Mouse (Mus musculus) left cerebral cortex, postnatal 25 days (tissue): ENCODE measurements around the gene Gtf3c3. TPM values are rescaled to one million over a fixed set of nuclear protein-coding genes. Genes with fewer than 3 reads are reported as not detected.

Source experiments
- DNase-seq, 2 experiments: peaks; one replicate each; pipeline ENCODE4 v3.0.0; 2022; ENCODE audit warnings: low spot score in 2 of 2, mixed read lengths in 1 of 2
- intact Hi-C: fragments of 180-260 bp; cut with DNase I; formaldehyde crosslinking; loops from one replicate; pipeline ENCODE4 v1.15.1; 2025
- total RNA-seq, 2 experiments: library from RNA; stranded (reverse); gene quantifications; 2 replicates each; pipeline ENCODE4 v1.2.3; 2021

Gtf3c3 gene
- 10 to 100 TPM; 29.2 TPM for total RNA-seq

DNA sequence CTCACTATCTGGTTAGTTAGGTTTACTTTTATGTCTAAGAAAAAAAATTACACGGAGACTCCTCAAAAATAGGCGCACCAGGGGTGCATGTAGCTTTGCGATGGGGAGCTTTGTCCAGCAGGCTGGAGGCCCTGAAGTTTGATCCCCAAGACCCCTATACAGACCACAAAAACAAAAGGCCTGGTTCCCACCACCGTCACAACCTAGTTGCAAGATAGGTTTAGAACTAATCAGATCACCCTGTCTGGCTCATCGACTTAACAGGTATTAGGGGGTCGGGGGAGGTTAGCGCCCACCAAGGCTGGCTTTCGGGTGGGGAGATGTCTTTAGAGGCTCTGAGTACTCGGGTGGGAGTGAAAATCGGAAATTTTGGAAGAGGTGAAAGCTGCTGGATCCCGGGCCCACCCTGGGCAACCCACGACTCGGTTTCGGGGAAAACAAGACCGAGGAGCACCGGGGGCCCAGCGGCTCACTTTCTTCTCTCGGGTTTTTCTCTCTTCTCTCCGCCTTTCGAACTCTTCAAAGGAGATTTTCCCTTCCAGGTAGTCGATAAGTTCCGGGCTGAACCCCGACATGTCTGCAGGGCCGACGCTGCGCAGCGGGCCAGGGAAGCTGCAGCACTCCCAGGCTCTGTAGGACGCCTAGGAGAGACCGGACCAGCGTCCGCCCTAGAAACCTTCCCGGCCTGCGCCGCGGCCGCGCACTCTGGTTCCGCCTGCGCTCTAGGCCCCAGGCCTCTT is at the start of gene Gtf3c3:
Gene Gtf3c3, minus strand, starts transcription at position 632 of the 740 bp plus-strand sequence.
- DNase-seq, result peak; percentile 80 to 81
- intact Hi-C loops, result no loop called here

DNA sequence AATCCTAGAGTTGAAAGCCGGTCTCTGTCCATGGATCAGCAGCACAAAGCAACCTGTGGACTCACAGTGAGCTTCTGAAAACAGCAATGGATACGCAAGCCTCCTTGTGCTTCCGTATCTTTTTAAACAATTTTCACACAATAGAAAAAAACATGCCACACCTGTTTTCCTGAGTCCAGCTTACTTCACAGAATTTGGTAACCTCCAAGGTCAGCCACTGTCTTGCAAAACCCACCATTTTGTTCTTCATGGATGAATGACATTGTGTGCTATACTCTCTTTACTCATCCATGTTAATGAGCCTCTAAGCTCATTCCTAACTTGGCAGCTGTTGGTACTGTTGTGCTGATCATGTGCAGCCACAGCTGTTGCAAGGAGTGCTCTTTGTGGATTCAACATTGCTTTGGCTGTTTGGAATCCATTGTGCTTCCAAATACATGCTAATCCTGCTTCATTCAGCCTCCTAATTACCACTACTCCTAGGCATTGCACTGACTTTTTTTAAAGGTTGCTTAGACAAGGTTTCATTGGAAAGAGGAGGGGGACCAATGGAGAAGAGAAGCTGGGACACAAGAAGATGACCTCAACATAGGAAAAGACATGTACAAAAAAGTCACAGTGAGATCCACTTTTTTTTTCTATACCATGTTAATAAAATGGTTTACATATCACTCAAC is 46.1 kb upstream of the Gtf3c3 start:
- DNase-seq, result no peak
- intact Hi-C loops, result no loop called here

DNA sequence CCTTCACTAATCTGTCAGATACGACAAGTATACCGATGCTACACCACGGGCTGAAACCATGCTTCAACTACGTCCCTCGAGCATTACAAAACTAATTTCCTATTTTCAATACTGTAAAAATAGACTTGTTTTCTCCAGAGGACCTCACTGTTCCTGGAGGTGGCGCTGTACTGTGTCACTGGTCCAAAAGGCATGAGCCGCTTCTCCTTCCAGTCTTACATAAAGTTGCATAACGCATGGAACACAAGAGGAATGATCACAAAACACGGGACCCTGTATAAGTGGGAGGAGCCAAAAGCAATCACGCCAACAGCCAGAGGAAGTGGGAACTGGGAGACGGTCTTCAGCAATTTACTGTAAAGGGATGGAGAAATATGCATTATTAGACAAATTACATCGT is 41.7 kb upstream of the Gtf3c3 start:
- intact Hi-C loops, result no loop called here
- no peak for DNase-seq

DNA sequence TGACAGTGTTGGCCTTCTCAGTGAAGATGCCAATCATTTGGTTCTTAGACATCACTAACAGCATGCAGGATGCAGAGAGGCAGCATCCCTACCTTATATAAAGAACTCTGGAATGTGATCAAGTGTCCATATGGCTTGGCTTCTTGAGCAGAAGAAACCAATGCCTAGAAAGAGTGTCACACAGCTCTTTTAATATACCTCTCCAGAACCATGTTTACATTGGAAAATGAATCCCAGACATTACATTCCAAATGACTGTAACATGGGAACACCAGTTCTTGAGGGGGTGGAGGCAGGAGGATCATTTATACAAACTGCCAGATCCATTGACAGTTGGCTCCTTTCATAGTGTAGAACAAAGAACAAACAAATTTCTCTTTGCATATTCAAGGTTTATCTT is 29.9 kb upstream of the Gtf3c3 start:
- peak; percentile 23 to 82 for DNase-seq
- intact Hi-C loops, result no loop called here

DNA sequence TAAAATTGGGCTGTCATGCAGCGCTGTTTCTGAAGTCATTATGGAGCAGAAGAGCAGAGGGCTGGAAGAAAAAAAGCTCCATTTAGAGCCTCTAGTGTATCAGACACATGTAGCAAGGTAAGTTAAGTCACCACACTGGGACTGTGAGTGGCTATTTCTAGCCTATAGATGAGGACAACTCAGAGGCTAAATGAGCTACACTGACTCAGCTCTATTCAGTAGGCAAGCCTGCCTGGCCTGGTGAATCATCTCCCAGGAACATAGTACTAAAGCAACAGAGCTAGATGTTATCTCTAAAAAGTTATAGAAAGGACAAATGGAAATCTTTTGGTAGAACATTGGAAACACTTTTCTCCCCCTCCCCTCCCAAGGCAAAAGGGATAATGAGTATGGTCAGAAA is 28.6 kb upstream of the Gtf3c3 start:
- DNase-seq, result peak; percentile 21 to 85

DNA sequence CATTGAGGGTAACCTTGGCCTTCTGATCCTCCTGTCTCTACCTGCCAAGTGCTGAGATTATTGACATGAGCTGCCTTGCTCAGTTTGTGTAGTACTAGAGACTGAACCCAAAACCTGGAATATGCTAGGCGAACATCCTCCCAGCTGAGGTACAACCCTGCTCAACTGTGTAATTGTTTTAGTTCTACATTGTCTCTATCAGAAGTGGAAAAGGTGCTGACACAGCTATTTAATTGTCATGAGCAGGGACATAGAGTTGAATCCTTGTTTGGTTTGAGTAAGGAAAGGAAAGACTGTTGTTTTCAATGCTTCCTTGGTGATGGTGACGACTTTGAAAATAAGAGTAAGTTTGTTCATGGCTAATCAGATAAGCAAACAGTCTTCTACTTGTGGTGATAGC is 13.3 kb upstream of the Gtf3c3 start:
- intact Hi-C loops, result no loop called here
- DNase-seq, result no peak

More for the DNA sequence above, 28.6 kb upstream of the Gtf3c3 start:
- intact Hi-C loops, result no loop called here

DNA sequence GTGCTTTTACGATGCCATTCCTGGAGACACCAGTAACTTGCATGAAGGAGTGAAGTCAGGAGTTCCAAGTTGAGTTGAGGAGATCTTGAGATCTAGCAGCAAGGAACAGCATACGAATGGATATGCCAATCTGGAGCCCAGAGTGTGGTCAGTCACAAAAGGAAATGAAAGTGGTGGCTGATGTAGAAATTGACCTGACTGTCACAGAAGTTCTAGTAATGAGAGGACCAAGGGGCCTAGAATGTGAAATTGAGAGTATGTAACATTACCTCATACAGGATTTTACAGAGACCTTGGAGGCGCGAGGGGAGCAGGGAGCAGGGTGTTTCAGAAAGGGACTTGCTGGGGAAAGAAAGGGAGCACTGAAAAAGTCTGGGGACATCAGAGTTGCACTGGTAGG is 10.1 kb upstream of the Gtf3c3 start:
- intact Hi-C loops, result no loop called here
- no peak for DNase-seq

DNA sequence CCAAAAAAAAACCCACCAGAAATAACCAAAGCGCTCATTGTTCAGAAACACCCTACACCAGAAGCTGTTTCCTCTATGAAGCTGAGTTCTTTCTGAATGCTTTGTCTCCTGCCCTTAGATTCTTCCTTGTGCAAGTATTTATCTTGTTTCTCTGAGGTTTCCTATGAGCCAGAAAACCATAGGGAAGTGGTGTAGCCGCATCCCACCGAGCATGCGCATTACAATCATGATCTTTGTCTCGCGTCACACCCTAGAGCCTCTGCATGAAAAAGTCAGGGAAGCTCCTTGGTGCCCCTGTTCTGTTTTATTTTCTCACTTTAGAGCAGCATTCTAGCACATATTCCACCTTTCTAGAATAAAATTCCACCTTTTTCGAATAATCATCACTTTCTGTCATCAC is 4.9 kb upstream of the Gtf3c3 start:
- intact Hi-C loops, result no loop called here
- no peak for DNase-seq

DNA sequence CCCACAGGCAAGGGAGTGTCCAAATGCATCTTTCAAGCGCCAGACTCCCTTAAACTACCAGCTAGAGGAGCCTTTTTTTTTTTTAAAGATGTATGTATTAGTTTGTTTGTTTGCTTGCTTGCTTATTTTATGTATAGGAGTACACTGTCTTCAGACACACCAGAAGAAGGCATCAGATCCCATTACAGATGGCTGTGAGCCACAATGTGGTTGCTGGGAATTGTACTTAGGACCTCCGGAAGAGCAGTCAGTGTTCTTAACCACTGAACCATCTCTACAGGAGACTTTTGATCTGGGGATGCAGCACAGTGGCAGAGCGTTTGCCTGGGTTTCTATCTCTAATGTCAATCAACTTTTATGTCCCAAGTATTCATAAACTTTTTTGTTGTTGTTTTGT is 307 bp upstream of the Gtf3c3 start:
- intact Hi-C loops, result no loop called here

DNA sequence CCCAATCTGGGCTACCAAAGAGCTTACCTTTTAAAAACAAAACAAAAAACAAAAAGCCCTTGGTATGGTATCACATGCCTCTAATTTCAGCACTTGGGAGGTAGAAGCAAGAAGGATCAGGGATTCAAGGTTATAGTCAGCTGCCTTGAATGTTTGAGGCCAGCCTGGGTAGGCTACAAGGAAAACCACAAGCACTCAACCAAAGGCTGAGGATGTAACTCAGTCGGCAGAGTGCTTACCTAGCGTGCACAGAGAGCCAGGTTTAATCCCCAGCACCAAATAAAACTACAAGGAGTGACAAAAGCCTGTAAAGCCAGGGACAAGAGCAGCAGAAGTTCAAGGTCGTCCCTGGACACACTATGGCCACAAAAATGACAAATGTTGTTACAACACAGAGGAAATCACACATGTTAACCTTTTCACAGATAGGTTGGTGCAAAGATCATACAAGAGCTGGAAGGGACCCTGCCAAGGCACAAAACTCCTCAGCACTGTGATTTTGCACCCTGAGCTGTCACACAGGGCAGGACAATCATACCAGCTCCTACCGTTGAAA is 16.5 kb downstream of the Gtf3c3 start:
- DNase-seq, result no peak
- intact Hi-C loops, result loop anchor here (10.0 kb wide), 1 partner anchor 583 kb away; no protein-coding TSS in a partner anchor

More for the DNA sequence above, 307 bp upstream of the Gtf3c3 start:
- DNase-seq, result no peak

DNA sequence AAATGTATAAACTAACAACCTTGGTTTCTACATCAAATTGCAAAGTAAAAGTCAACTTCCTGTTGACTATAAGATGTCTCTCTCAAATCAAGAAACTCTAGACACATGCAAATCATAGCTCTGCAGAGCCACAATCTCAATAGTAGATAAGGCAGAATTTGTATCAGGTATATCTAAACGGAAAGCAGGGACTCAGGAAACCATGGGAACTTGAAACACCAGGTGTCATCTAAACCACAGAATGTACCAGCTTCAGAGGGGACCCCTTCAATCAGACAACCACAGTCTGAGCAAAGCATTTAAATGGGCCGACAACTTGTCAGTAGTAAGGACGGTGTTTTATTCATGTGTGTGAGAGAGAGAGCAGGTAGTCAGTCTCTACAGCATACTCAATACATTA is 17.1 kb downstream of the Gtf3c3 start:
- no peak for DNase-seq
- intact Hi-C loops, result loop anchor here (10.0 kb wide), 1 partner anchor 583 kb away; no protein-coding TSS in a partner anchor

DNA sequence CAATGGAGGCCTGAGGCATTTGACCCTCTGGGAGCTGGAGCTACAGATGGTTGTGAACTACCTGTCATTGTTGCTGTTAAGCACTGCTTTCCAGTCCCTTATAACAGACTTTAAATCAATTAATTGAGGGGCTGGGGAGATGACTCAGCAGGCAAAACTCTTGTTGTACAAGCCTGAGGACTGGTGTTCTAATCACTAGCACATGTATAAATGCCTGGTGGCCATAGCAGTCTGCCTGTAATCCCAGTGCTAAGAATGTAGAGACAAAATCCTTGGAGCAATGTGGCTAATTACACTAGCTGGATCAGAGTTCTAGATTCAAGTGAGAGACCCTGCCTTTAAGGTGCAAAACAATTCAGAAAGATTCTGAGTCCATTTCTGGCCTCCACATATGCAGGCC is 36.0 kb downstream of the Gtf3c3 start:
- intact Hi-C loops, result no loop called here
- DNase-seq, result no peak

DNA sequence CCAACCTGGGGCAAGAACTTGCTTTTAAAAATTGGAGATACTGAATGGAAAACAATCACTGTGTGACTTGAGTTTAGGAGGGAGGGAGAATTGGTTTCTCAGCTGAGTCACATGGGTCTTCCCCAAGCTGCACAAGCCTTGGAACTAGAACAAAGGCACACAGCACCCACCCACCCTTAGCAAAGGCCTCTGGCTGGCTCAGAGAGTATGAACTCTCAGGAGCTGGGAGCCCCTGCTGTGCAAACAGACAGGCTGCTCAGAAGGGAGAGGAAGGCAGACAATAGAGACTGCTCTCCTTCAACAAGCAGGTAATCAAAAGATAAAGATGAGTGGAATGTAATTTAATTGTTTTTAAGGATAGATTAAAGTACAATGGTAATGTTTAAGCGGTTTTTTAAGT is 54.5 kb downstream of the Gtf3c3 start:
- intact Hi-C loops, result loop anchor here (5.0 kb wide), 1 partner anchor 477 kb away; no protein-coding TSS in a partner anchor
- no peak for DNase-seq

DNA sequence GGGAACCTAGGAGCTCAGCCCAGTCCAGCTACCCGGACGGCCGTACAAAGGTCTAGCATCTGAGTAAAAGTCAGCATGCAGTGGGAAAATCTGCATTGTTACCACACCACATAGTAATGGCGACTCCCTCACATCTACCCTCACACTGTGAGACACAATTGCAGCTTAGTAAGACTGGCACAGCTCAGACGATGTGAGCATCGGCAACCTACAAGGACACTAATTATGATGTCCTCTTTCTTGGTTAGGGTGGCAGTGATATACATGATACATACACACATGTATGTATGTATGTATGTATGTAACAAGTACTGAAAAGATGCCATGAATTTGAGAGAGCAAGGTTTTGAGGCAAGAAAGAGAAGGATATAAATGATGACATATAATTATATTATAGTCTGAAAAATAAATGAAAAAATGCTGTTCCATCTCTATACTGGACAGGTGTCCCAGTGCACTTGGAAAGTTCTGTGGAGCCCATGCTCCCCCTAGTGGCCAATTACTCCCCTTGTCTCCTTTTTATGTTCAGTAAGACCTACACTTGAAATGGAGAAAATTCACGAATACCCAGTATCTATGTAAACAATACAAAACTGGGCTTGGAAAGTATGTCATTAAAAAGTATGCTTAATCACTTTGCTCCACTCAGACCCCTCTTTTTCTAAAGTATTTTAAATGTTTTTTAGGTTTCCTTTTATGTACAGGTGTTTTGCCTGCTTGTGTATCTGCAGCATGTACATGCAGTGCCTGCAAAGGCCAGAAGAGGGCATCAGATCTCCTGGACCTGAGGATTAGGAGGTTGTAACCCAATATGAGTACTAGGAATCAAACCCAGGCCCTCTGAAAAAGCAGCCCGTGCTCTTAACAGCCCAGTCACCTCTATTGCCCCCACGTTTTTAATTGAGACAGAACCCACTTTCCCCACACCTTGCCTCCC is 57.5 kb downstream of the Gtf3c3 start:
- intact Hi-C loops, result loop anchor here (5.0 kb wide), 1 partner anchor 474 kb away; no protein-coding TSS in a partner anchor
- peak; percentile 31 to 58 for DNase-seq

DNA sequence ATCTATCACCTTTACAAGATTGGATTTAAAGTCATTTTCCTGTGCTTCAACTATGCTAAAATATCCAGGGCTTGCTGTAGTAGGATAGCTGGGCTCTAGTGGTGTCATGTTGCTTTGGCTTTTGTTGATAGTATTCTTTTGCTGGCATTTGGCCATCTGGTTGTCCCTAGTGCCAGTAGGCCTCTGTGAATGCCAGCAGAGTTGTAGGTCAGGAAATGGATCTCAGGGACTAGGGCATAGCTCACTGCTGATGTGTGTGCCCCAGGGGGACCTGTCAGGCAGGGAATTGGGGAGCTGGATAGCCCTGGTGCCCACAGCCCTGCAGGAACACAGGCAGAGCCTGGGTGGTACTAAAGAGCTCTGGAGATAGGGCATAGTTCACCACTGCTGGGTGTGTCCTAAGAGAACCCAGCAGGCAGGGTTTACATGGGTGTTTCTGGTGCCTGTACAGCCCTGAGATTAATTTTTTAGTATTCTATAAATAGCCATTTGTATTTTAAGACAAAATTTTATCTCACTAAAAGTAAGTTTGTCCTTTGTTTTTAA is 61.2 kb downstream of the Gtf3c3 start:
- no peak for DNase-seq
- intact Hi-C loops, result no loop called here

DNA sequence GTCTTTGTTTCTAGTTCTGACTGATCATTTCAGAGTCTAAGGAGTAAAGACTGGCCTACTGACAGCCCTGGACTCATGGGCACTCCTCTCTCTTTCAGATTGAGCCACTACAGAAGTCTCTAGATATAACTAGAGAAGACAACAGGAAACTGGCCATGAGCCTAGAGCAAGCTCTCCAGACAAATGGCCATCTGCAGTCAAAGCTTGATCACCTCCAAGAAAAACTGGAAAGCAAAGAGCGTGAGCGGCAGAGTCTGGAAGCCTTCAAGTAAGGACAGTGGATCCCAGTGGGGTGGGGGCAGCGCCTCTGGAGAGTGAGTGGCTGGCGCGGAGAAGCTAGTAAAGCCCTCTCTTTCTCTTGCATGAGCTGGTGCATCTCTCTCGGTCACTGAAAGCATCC is 82.2 kb downstream of the Gtf3c3 start:
- intact Hi-C loops, result no loop called here
- DNase-seq, result no peak

DNA sequence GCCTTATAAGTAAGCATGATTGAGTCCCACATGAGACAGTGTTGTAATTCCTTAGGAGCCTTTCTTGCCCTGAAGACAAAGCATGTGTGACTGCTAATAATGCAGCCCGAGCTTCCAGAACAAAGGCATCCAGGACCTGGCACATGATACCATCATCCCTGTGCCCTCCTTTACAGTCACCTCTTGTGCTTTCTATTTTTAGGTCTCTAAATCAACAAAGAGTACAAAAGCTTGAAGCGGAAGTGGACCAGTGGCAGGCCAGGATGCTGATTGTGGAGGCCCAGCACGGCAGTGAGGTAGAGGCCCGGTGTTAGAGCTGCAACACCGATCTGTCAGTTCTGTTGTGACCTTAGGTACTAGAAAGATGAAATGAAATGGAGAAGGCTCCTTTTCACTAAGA is 83.3 kb downstream of the Gtf3c3 start:
- no peak for DNase-seq
- intact Hi-C loops, result no loop called here

DNA sequence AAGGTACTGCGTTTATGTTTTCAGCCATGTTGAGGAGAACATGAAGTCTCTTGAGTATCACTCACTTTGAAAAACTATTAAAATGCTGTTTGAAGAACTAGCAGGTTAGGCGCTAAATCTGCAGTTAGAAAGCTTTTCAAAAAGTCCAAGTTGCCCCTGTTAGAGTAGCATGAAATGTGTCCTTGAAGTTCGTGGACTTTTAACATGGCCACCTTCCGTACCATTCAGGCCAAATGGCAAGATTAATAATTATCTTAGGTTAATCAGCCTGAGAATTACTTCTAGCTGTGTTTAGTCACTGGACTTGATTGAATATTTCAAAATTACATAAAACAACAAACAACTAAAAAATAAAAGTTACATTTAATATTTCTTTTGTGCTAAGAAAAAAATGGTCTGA is 84.0 kb downstream of the Gtf3c3 start:
- no peak for DNase-seq
- intact Hi-C loops, result no loop called here
